Mouse (Mus musculus) liver, embryonic 14.5 days (tissue): ENCODE measurements around the gene Gxylt2.

Experiments
- CTCF ChIP-seq: IDR thresholded peaks from 2 replicates; pipeline ENCODE4 v1.5.1; 2016; ENCODE audit warnings: antibody characterized with exemption, low read depth, control low read depth
- EP300 ChIP-seq: IDR thresholded peaks from 2 replicates; pipeline ENCODE4 v1.6.1; 2016; ENCODE audit warnings: antibody characterized with exemption, low read depth

GRCm38 (mm10) chr6:100734321-100734720 lies 29.8 kb downstream of the Gxylt2 start:
- no peak for TF ChIP-seq CTCF
- TF ChIP-seq EP300 = no peak
